Mouse (Mus musculus) pancreas, adult 10 weeks (tissue): Measurements from ENCODE around the gene Rpp14. TPM values are rescaled to one million over a fixed set of nuclear protein-coding genes. Genes with fewer than 3 reads are reported as not detected.

Experiments
- polyA plus RNA-seq: library from polyadenylated mRNA; stranded (reverse); fragments of 350-450 nt; fragmentation: Illumina TruSeq; extraction: RNeasy Lipid Tissue Mini Kit (QIAGEN cat#74804); gene quantifications from one replicate; pipeline ENCODE4 v1.2.3, GENCODE M21; 2015; ENCODE audit warnings: low read depth, low replicate concordance; ENCODE audit not compliant: insufficient read depth

Rpp14 gene
- polyA plus RNA-seq, result 4.2 TPM

DNA sequence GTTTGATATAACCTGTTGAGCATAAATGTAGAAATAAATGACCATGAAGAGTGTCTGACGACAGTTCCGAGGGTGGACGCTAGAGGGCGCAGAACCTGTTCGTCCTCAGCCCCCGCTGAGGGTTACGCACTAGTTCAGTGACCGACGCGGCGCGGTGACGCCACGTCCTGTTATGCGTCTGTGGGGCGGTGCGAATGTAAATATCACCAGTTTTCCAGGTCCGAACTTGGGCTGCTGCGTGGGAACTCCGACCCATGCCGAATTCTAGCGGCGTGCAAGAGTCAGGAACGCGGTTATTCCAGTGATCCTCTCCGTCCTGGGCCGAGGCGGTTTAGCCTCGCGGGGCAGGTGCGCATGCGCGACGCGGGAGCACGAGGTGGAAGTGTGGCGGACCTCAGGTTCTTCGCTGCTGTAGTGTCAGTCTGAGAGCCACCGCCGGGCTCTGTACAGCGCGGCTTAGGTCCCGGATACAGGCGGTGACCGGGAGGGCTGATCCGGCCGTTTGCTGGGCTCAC, at the start of gene Rpp14:
Gene Rpp14, plus strand, starts transcription at position 203 of the 515 bp plus-strand sequence.

DNA sequence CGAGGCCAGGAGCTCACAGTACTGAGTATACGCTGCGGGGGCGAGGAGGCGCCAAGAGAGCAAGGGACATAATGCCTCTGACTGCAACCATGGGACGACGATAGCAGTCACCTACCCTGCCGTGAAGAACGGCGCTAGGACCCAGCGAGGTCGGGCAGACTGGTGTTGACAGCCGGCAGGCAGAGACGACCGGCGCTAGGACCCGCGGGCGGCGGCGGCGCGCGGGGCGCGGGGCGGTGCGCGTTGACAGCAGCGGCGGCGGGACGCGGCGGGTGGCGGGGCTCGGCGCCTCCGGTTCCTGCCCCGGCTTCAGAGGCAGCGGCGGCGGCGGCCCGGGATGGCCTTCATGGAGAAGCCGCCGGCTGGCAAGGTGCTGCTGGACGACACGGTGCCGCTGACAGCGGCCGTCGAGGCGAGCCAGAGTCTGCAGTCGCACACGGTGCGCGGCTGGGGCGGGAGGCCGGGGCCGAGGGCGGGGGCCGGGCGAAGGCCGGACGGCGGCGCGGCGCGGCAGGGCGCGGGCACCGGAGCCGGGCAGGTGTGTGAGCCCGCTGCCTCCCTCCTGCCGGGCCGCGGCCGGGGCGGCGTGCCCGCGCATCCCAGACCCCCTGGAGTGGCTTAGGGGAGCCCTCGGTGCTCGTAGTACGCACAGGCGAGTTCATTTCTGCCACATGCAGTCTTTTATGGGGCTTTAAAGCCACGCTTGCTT, 18.0 kb downstream of the Rpp14 start, which contains the start of gene Pxk:
Gene Pxk, plus strand, starts transcription at position 234 of the 709 bp plus-strand sequence.

Other genes with a start within 250 kb of the Rpp14 start
- not detected for gene Gm45521, start 123.1 kb upstream of the Rpp14 start, polyA plus RNA-seq
- 0.17 TPM for gene Dnase1l3, start 85.8 kb upstream of the Rpp14 start, polyA plus RNA-seq
- gene Abhd6, start 77.5 kb upstream of the Rpp14 start, polyA plus RNA-seq, result 4.3 TPM
- gene Pxk, start 17.8 kb downstream of the Rpp14 start, polyA plus RNA-seq, result 8.1 TPM
- 35.8 TPM for gene Pdhb, start 92.7 kb downstream of the Rpp14 start, polyA plus RNA-seq
- gene Kctd6, start 133.8 kb downstream of the Rpp14 start, polyA plus RNA-seq, result 7.1 TPM
- gene Acox2, start 179.0 kb downstream of the Rpp14 start, polyA plus RNA-seq, result not detected
- 1.9 TPM for gene Fam107a, start 237.7 kb downstream of the Rpp14 start, polyA plus RNA-seq